Mouse (Mus musculus) adrenal gland, adult 8-10 months (tissue): Measurements from ENCODE around the gene Zkscan1. TPM values are rescaled to one million over a fixed set of nuclear protein-coding genes. Genes with fewer than 3 reads are reported as not detected.
A peak's percentile ranks its signal among the peaks of the same experiment; 100 is the strongest.
"Not testable (repeated sequence)": the region's sequence is repeated elsewhere in the genome, so short reads cannot be mapped to it uniquely, and the experiment has no call there.

Experiments
- DNase-seq: peaks from one replicate; pipeline ENCODE4 v3.0.0; 2022
- total RNA-seq, 4 experiments: library from RNA; stranded (reverse); gene quantifications; 2 replicates each; pipeline ENCODE4 v1.2.4; 2022

The Zkscan1 gene
- total RNA-seq, result 10 to 100 TPM; 39.6 to 51.4 (median 47.6) TPM

GRCm38 (mm10) chr5:138084996-138085395 is at the start of gene Zkscan1:
Gene Zkscan1 (plus strand): TSS chr5:138085084.
- peak; percentile 82 for DNase-seq

- not testable (repeated sequence) for DNase-seq
Observed at GRCm38 (mm10) chr5:138052894-138053293, 32.0 kb upstream of the Zkscan1 start, which contains the start of gene Smok3c. Gene Smok3c (plus strand): TSS chr5:138053194.

- DNase-seq, result no peak
Observed at GRCm38 (mm10) chr5:138073803-138074202, 11.1 kb upstream of the Zkscan1 start.

GRCm38 (mm10) chr5:138075684-138076083 is 9.2 kb upstream of the Zkscan1 start:
- peak; percentile 31 for DNase-seq

GRCm38 (mm10) chr5:138076148-138076547 is 8.7 kb upstream of the Zkscan1 start:
- no peak for DNase-seq

GRCm38 (mm10) chr5:138080456-138080855 is 4.4 kb upstream of the Zkscan1 start:
- DNase-seq, result no peak

- no peak for DNase-seq
Observed at GRCm38 (mm10) chr5:138081446-138081845, 3.4 kb upstream of the Zkscan1 start.

GRCm38 (mm10) chr5:138083318-138083900 is 1.5 kb upstream of the Zkscan1 start:
- DNase-seq, result no peak

GRCm38 (mm10) chr5:138083936-138084335 is 948 bp upstream of the Zkscan1 start:
- no peak for DNase-seq

GRCm38 (mm10) chr5:138084507-138084906 is 377 bp upstream of the Zkscan1 start:
- DNase-seq, result no peak

GRCm38 (mm10) chr5:138085421-138085911 is 582 bp downstream of the Zkscan1 start:
- DNase-seq, result peak; percentile 12

GRCm38 (mm10) chr5:138086842-138087241 is 2.0 kb downstream of the Zkscan1 start:
- DNase-seq, result no peak

GRCm38 (mm10) chr5:138088366-138088765 is 3.5 kb downstream of the Zkscan1 start:
- no peak for DNase-seq

- no peak for DNase-seq
Observed at GRCm38 (mm10) chr5:138089108-138089551, 4.2 kb downstream of the Zkscan1 start.

- no peak for DNase-seq
Observed at GRCm38 (mm10) chr5:138090271-138090670, 5.4 kb downstream of the Zkscan1 start.

- DNase-seq, result no peak
Observed at GRCm38 (mm10) chr5:138090737-138091136, 5.9 kb downstream of the Zkscan1 start.

GRCm38 (mm10) chr5:138092771-138093170 is 7.9 kb downstream of the Zkscan1 start:
- no peak for DNase-seq

- no peak for DNase-seq
Observed at GRCm38 (mm10) chr5:138094474-138094873, 9.6 kb downstream of the Zkscan1 start.

- no peak for DNase-seq
Observed at GRCm38 (mm10) chr5:138104976-138105375, 20.1 kb downstream of the Zkscan1 start.

- DNase-seq, result no peak
Observed at GRCm38 (mm10) chr5:138107130-138107529, 22.2 kb downstream of the Zkscan1 start.

- DNase-seq, result not testable (repeated sequence)
Observed at GRCm38 (mm10) chr5:138109847-138110396, 25.0 kb downstream of the Zkscan1 start.

- DNase-seq, result peak; percentile 90
Observed at GRCm38 (mm10) chr5:138116255-138117198, 31.6 kb downstream of the Zkscan1 start, which contains the start of gene Zscan21. Gene Zscan21 (plus strand): TSS chr5:138116903.
